Mouse (Mus musculus): ENCODE measurements at regions not wholly inside any gene's neighbourhood (a gene's known extent, or its start where the extent isn't known, plus 50 kb on each side); places are given as distances from the start of the nearest gene placed in this dataset.

DNA sequence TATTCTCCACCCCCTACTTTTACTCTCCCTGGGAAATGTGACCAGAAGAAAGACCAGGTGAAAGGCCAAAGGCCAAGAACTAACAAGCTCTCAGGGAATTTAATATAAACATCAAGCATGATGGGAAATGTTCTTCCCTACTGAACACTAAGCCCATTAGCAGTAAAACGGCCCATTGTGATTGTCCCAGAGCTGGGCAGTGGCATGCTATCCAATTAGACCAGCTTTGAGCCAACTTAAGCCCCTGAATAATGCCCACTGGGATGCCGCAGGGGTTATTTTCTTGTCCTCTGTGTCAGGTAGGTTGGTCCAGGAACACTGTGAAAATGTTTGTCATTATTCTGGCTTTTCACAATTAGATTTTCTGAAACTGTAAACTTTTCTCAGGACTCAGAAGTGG is 81.2 kb upstream of the Epcam start:
- no peak for TF ChIP-seq CTCF (IDR thresholded peaks at IDR 0.05; ENCODE audit: control insufficient read depth, insufficient read depth, low read length)
- TF ChIP-seq POLR2A (IDR thresholded peaks at IDR 0.05; ENCODE audit: borderline replicate concordance, control insufficient read depth, low read depth, low read length) = no peak
